In the genomic region with DNA sequence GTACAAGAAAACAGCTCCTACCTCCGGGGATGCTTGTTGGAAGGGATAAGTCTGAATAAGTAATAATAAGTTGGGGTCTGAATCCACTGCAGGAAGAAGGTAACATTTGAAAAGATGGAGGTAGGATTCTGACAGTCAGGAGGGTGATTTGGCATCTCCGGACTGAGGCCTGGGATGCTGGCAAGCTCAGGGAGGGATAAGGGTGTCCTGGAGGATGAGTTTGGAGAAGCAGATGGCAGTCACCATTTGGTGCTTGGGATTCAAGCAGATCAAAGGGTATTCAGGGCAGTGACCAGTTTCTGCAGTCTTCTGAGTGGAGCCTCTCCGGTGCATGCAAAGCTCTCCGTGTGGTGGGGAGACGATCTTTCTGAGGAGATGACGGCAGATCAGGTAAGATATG, we compare ENCODE assay signal across 22 mouse cellular contexts.
A peak's percentile ranks its signal among the peaks of the same experiment; 100 is the strongest.
DNase-seq lines count a peak whose midpoint lies in the region; ATAC-seq and TF ChIP-seq lines count a peak whose summit lies in the region.
"Had no signal": no experiment of that assay in that cellular context is flagged by ENCODE, and none has a peak within 500 bp of the region (broad histone marks: within the 10 kb centered on the region; RNA-seq: fewer than 3 reads in every experiment).

No protein-coding gene starts in this region.

- WGBS in cerebellum, adult 2 months: 23% methylated on average over 6 of the region's 6 CpGs
- 55% methylated on average over 6 of the region's 6 CpGs for WGBS in lung, postnatal 0 days

- H3K4me2 ChIP-seq in lung, postnatal 0 days (replicated peaks; ENCODE audit: low read depth, low read length): no peak overlapping the region
- H3K4me2 ChIP-seq: embryonic facial prominence, embryonic 13.5 days; forebrain, embryonic 12.5 days; heart, embryonic 12.5 days; hindbrain, embryonic 15.5 days had no signal

- no peak overlapping the region for H3K27ac ChIP-seq in cerebellum, adult 2 months (ENCODE audit: insufficient read depth, low read length)
- no peak overlapping the region for H3K27ac ChIP-seq in lung, postnatal 0 days (ENCODE audit: low read length)
- H3K27ac ChIP-seq: embryonic facial prominence, embryonic 13.5 days; forebrain, embryonic 12.5 days; gastrocnemius, adult 2 months; hindbrain, embryonic 10.5 days; hindbrain, embryonic 15.5 days had no signal

- H3K4me3 ChIP-seq in cerebellum, adult 2 months (replicated peaks; ENCODE audit: insufficient read depth, low read depth, low read length): no peak overlapping the region
- no peak overlapping the region for H3K4me3 ChIP-seq in lung, postnatal 0 days (ENCODE audit: low read depth, low read length)
- H3K4me3 ChIP-seq: embryonic facial prominence, embryonic 13.5 days; forebrain, embryonic 12.5 days; gastrocnemius, adult 2 months; heart, embryonic 12.5 days; hindbrain, embryonic 10.5 days; hindbrain, embryonic 15.5 days had no signal

- no peak for TF ChIP-seq CTCF in cerebellum, adult 2 months (IDR thresholded peaks at IDR 0.05; ENCODE audit: borderline replicate concordance, insufficient read depth, low read depth, low read length)
- no peak for TF ChIP-seq CTCF in lung, postnatal 0 days (IDR thresholded peaks at IDR 0.05)

- H3K9ac ChIP-seq in lung, postnatal 0 days (replicated peaks; ENCODE audit: low read depth): no peak overlapping the region
- H3K9ac ChIP-seq: embryonic facial prominence, embryonic 13.5 days; forebrain, embryonic 12.5 days; heart, embryonic 12.5 days; hindbrain, embryonic 15.5 days had no signal

- peak; percentile 81 for ATAC-seq in cerebellum, adult (ENCODE audit: insufficient number of reproducible peaks, low FRiP score, low TSS enrichment)
- no peak for ATAC-seq in lung, postnatal 0 days
- ATAC-seq: CD4-positive, CD25-positive, alpha-beta regulatory T cell, adult 4 months; inflammation-experienced regulatory T-cells, adult 6 months; intestine, postnatal 0 days had no signal

- H3K9me3 ChIP-seq in lung, postnatal 0 days (ENCODE audit: low read length): no peaks in the 10 kb centered on the region
- H3K9me3 ChIP-seq: embryonic facial prominence, embryonic 13.5 days; forebrain, embryonic 12.5 days; G1E; heart, embryonic 12.5 days; hindbrain, embryonic 10.5 days; hindbrain, embryonic 15.5 days had no signal

- H3K36me3 ChIP-seq in lung, postnatal 0 days (ENCODE audit: insufficient read depth, low read length): no peaks in the 10 kb centered on the region
- H3K36me3 ChIP-seq: embryonic facial prominence, embryonic 13.5 days; forebrain, embryonic 12.5 days; G1E; heart, embryonic 12.5 days; hindbrain, embryonic 10.5 days; hindbrain, embryonic 15.5 days had no signal

- no peak for TF ChIP-seq EP300 in lung, postnatal 0 days (IDR thresholded peaks at IDR 0.05)

- no peaks in the 10 kb centered on the region for H3K27me3 ChIP-seq in cerebellum, adult 2 months (ENCODE audit: control insufficient read depth, insufficient read depth, low read length)
- no peaks in the 10 kb centered on the region for H3K27me3 ChIP-seq in lung, postnatal 0 days (replicated peaks; ENCODE audit: insufficient read depth, low read length)

- TF ChIP-seq POLR2A in cerebellum, adult 2 months (IDR thresholded peaks at IDR 0.05; ENCODE audit: borderline replicate concordance, insufficient read depth, low read length): no peak

- no peak for DNase-seq in cerebellum, postnatal 4 days (ENCODE audit: low spot score in 2 of 2)
- peak; percentile 85 for DNase-seq in brain, adult 2 months (ENCODE audit: low read depth, low spot score)
- DNase-seq in cerebellum, adult 2 months: peak; percentile 35 to 56
- peak; percentile 45 to 69 for DNase-seq in cerebellum, postnatal 10 days
- DNase-seq in neural tube, embryonic 10.5 days (ENCODE audit: extremely low spot score, low spot score): no peak
- no peak for DNase-seq in right cerebral cortex, adult 18-20 months
- DNase-seq in lung, postnatal 0 days (ENCODE audit: low spot score): no peak
- DNase-seq: adrenal gland, adult 8-10 months; adrenal gland, postnatal 36 days; B cell, adult 2 months; gastrocnemius, adult 2 months; kidney, adult 8-10 months had no signal

- H3K4me1 ChIP-seq in cerebellum, adult 2 months (ENCODE audit: control insufficient read depth, insufficient read depth, low read length): peaks cover 7% of the 10 kb centered on the region; the same call in 1 of the 2 replicates
- H3K4me1 ChIP-seq in lung, postnatal 0 days (ENCODE audit: insufficient read depth, low read depth, low read length): no peaks in the 10 kb centered on the region
- H3K4me1 ChIP-seq: heart, embryonic 12.5 days had no signal

Comparison
In these comparisons a context has a peak if more than half of its experiments do, and no peak if none do; other contexts are left out.
1. DNase-seq: peak in brain, adult 2 months (single experiment), cerebellum, adult 2 months (2 of 2) and cerebellum, postnatal 10 days (2 of 2); none in cerebellum, postnatal 4 days (0 of 2), neural tube, embryonic 10.5 days (single experiment), right cerebral cortex, adult 18-20 months (single experiment) and lung, postnatal 0 days (single experiment).